Mouse (Mus musculus) midbrain, embryonic 11.5 days (tissue): ENCODE data around the gene 9130230L23Rik. TPM values are rescaled to one million over a fixed set of nuclear protein-coding genes. Genes with fewer than 3 reads are reported as not detected.

Experiments
- ATAC-seq: fragments of 200-750 bp; cut with Nextera tagmentation; 2 replicates; pipeline ENCODE4 v1.8.0; 2017; ENCODE audit warnings: moderate TSS enrichment, moderate library complexity; ENCODE audit not compliant: low FRiP score
- DNase-seq: peaks from one replicate; pipeline ENCODE4 v3.0.0; 2015; ENCODE audit warnings: low spot score; ENCODE audit errors: missing footprints
- H3K27ac ChIP-seq: fragments of 300-500 bp; sonication (generic); 2 replicates; pipeline ENCODE4 v1.5.1; 2014; ENCODE audit warnings: low read depth, low read length
- H3K27me3 ChIP-seq: fragments of 300-500 bp; sonication (generic); 2 replicates; pipeline ENCODE4 v1.6.1; 2014; ENCODE audit warnings: mild to moderate bottlenecking, low read length, moderate library complexity, mixed read lengths; ENCODE audit not compliant: control insufficient read depth, insufficient read depth
- H3K36me3 ChIP-seq: fragments of 300-500 bp; sonication (generic); 2 replicates; pipeline ENCODE4 v1.6.1; 2014; ENCODE audit warnings: mild to moderate bottlenecking, low read length, moderate library complexity, mixed read lengths; ENCODE audit not compliant: control insufficient read depth, insufficient read depth
- H3K4me1 ChIP-seq: fragments of 300-500 bp; sonication (generic); 2 replicates; pipeline ENCODE4 v1.6.1; 2014; ENCODE audit warnings: low read length; ENCODE audit not compliant: control insufficient read depth, insufficient read depth
- H3K4me2 ChIP-seq: fragments of 300-500 bp; sonication (generic); 2 replicates; pipeline ENCODE4 v1.6.1; 2014; ENCODE audit warnings: mild to moderate bottlenecking, moderate library complexity
- H3K4me3 ChIP-seq: fragments of 300-500 bp; sonication (generic); 2 replicates; pipeline ENCODE4 v1.5.1; 2014; ENCODE audit warnings: low read depth, low read length
- H3K9ac ChIP-seq: fragments of 300-500 bp; sonication (generic); 2 replicates; pipeline ENCODE4 v1.6.1; 2014; ENCODE audit warnings: low read length
- H3K9me3 ChIP-seq: fragments of 300-500 bp; sonication (generic); 2 replicates; pipeline ENCODE4 v1.6.1; 2016; ENCODE audit warnings: low read length; ENCODE audit not compliant: control insufficient read depth
- WGBS: fragments of 180-500 bp; shearing (Covaris S2); extraction: QIAGEN DNeasy Blood & Tissue Kit; methylation state at CpG from one replicate; pipeline ENCODE4 v1.1.7; 2014; 5-methylcytosine and 5-hydroxymethylcytosine counted together
- polyA plus RNA-seq: library from polyadenylated mRNA; unstranded; fragments of >200 nt; fragmentation: Nextera tagmentation; extraction: Ambion mirVana; gene quantifications from 2 replicates; pipeline ENCODE4 v1.2.1, GENCODE M21; 2014

The 9130230L23Rik gene
- polyA plus RNA-seq, 1 experiment from 2014 or later: not detected

DNA sequence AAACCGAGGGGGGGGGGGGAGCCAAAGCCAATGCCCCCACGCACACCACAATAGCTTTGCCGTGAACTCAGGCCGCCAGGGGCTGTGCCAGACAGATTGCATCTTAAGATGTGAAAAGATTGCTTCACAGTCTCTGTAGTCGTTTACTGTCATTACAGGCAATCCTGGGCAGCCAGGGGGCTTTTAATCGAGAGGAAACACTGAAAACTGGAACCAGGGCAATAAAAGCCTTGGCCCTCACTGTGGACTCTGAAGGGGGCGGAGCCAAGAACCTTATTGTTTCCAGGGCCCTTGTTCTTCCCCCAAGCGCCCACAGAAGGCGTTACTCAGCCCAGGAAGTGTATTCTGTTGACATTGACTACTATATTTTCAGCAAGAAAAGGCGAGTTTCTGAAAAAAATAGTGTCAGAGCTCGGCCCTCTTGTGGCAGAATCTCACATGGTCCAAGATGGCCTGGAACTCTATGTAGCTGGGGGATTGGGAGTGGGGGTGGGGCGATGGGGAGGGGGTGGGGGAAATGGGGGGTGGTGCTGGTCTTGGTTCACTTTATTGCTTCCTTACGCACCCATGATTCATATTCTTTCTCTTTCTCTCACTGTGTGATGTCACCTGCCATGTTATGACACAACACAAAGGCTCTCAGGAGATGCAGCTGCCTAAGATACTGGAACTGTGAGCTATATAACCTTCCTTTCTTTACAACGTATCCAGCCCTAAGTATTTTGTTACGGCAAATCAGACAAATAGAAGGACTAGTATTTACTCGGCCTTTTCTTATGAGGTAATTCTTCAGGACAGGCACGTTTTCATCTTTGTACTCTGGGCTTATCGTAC, 53.2 kb downstream of the 9130230L23Rik start:
- ATAC-seq: peak; percentile 82
- WGBS: 43% methylated on average over 18 of the region's 18 CpGs
- no peaks in the 10 kb centered on the region for H3K36me3 ChIP-seq
- H3K9ac ChIP-seq: peak overlapping the region; percentile 41; the same call in 1 of the 2 replicates
- no peaks in the 10 kb centered on the region for H3K27me3 ChIP-seq
- H3K9me3 ChIP-seq: no peaks in the 10 kb centered on the region
- H3K4me2 ChIP-seq: peak overlapping the region; percentile 32
- peak overlapping the region; percentile 97 for H3K27ac ChIP-seq
- DNase-seq: peak; percentile 97
- no peak overlapping the region for H3K4me3 ChIP-seq
- peaks cover 10% of the 10 kb centered on the region for H3K4me1 ChIP-seq

DNA sequence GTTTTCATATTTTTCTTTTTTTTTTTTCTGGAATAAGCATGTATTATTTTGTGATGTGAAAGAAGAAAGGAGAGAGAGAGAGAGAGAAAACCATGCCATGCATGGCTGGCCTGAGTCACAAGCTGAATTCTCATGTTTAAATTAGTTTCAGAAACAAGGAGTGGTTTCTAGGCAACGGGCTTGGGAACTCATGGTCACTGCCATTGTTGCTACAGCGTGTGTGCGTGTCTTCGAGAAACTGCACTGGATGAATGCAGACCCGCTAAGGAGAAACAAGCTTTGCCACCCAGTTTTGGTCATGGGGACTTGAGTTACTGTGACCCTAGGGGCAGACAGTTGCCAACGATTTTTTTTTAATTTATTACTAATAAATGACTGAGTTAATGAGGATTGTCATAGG, 53.8 kb downstream of the 9130230L23Rik start:
- 14% methylated on average over 6 of the region's 6 CpGs for WGBS
- ATAC-seq (peak; percentile 90), DNase-seq (peak; percentile 97)
- H3K27me3 ChIP-seq: no peaks in the 10 kb centered on the region
- H3K4me2 ChIP-seq: peak overlapping the region; percentile 32
- H3K36me3 ChIP-seq: no peaks in the 10 kb centered on the region
- peaks cover 7% of the 10 kb centered on the region for H3K4me1 ChIP-seq
- H3K9me3 ChIP-seq: no peaks in the 10 kb centered on the region
- peak overlapping the region; percentile 97 for H3K27ac ChIP-seq
- peak overlapping the region; percentile 41; the same call in 1 of the 2 replicates for H3K9ac ChIP-seq
- H3K4me3 ChIP-seq: no peak overlapping the region

- H3K4me2 ChIP-seq: no peak overlapping the region; the same call in 1 of the 2 replicates
- peaks cover 7% of the 10 kb centered on the region for H3K4me1 ChIP-seq
- peak overlapping the region; percentile 97 for H3K27ac ChIP-seq
- H3K4me3 ChIP-seq: no peak overlapping the region
- H3K36me3 ChIP-seq: no peaks in the 10 kb centered on the region
- ATAC-seq (no peak), DNase-seq (peak; percentile 93)
- WGBS: 35% methylated on average over 3 of the region's 3 CpGs
- H3K27me3 ChIP-seq: no peaks in the 10 kb centered on the region
- peak overlapping the region; percentile 30 for H3K9ac ChIP-seq
- no peaks in the 10 kb centered on the region for H3K9me3 ChIP-seq
Measured at GRCm38 (mm10) chr5:65949822-65950221, 54.3 kb downstream of the 9130230L23Rik start.

DNA sequence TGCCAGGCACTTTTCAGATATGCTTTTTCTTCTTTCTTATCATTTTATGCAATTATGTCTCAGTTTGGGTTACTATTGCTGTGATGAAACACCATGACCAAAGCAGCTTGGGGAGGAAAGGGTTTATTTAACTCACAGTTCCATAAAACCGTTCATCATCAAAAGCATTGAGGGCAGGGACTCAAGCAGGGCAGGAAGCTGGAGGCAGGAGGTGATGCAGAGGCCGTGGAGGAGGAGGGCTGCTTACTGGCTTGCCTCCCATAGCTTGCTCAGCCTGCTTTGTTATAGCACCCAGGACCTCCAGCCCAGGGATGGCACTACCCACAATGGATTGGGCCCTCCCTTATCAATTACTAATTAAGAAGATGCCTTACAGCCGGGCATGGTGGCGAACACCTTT, 62.9 kb downstream of the 9130230L23Rik start:
- Histone ChIP-seq H3K9me3 (no peaks in the 10 kb centered on the region), H3K36me3 (no peaks in the 10 kb centered on the region), H3K27me3 (no peaks in the 10 kb centered on the region), H3K27ac (no peak overlapping the region), H3K4me2 (no peak overlapping the region), H3K4me1 (no peaks in the 10 kb centered on the region), H3K4me3 (no peak overlapping the region), H3K9ac (no peak overlapping the region)
- ATAC-seq (no peak), DNase-seq (no peak)
- 85% methylated on average over 4 of the region's 4 CpGs for WGBS

- WGBS: 59% methylated on average over 9 of the region's 9 CpGs
- DNase-seq (peak; percentile 96), ATAC-seq (peak; percentile 82)
- no peak overlapping the region for H3K9ac ChIP-seq
- no peaks in the 10 kb centered on the region for H3K4me1 ChIP-seq
- no peaks in the 10 kb centered on the region for H3K27me3 ChIP-seq
- no peak overlapping the region for H3K27ac ChIP-seq
- no peaks in the 10 kb centered on the region for H3K9me3 ChIP-seq
- no peak overlapping the region for H3K4me3 ChIP-seq
- H3K36me3 ChIP-seq: no peaks in the 10 kb centered on the region
- no peak overlapping the region for H3K4me2 ChIP-seq
Measured at GRCm38 (mm10) chr5:65937998-65938715, 65.9 kb downstream of the 9130230L23Rik start.

DNA sequence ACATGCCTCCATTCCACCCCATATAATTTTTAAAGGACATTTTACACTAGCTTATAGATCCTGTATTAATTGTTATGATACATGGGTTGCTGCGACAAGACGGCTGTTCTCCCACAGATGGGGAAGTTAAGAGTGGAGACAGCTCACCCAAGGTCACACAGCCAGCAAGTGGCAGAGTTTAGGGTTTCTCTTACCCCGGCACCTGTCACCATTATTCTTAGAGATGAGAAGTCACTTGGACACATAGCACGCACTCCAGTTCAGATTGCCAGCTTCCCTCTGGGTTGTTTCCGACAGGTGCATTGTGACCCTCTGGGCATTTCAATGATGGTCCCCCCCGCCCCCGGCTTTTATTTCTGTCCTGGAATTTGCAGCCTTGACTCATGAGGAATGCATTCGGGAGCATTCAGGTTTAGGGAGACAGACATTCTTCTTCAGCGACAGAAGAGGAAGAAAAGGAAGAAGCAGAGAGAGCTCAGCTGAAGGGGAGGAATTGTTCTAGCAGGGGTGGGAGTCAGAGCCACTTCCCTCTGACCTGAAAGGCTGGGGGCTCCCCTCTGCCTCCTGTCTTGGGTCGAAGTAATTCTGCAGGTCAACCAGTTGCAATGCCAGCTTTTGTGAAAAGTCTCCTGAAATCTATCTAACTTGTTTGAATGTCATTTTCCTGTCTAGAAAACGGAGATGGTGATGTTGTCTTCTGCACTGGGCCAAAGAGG, 66.9 kb downstream of the 9130230L23Rik start:
- no peak overlapping the region for H3K4me3 ChIP-seq
- ATAC-seq: no peak
- no peaks in the 10 kb centered on the region for H3K36me3 ChIP-seq
- no peaks in the 10 kb centered on the region for H3K27me3 ChIP-seq
- H3K9me3 ChIP-seq: no peaks in the 10 kb centered on the region
- H3K27ac ChIP-seq: no peak overlapping the region
- 78% methylated on average over 11 of the region's 11 CpGs for WGBS
- DNase-seq: no peak
- no peak overlapping the region for H3K9ac ChIP-seq
- no peaks in the 10 kb centered on the region for H3K4me1 ChIP-seq
- no peak overlapping the region for H3K4me2 ChIP-seq

DNA sequence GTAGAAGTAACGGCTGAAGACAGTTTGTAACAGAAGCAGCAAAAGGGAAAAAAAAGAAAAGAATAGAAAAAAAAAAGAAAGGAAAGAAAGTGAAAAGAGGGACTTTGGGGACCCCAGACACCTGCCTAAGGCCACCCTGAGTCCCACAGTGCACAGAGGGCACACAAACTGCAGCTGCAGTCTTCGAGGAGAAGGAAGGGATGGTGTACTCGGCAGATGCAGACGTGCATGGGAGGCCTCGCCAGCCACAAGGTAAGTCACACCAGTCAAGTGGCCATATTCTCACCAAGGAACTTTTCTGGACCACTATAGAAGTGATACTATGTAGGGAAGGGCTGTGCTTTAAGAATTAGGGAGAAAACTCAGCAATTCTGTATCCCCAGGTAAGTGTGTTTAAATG, 69.3 kb downstream of the 9130230L23Rik start, which contains the start of gene Chrna9:
Gene Chrna9 (plus strand): TSS at position 139 of the 400 bp plus-strand sequence.
- Histone ChIP-seq H3K4me3 (no peak within 1 kb of the TSS), H3K9ac (no peak within 1 kb of the TSS), H3K4me2 (no peak within 1 kb of the TSS), H3K27ac (no peak within 1 kb of the TSS), H3K9me3 (no peaks in the 10 kb centered on the region), H3K36me3 (no peaks in the 10 kb centered on the region), H3K27me3 (no peaks in the 10 kb centered on the region), H3K4me1 (no peaks in the 10 kb centered on the region)
- DNase-seq (no peak), ATAC-seq (no peak)
- whole genome bisulfite sequencing: 88% methylated on average over 5 of the region's 5 CpGs

DNA sequence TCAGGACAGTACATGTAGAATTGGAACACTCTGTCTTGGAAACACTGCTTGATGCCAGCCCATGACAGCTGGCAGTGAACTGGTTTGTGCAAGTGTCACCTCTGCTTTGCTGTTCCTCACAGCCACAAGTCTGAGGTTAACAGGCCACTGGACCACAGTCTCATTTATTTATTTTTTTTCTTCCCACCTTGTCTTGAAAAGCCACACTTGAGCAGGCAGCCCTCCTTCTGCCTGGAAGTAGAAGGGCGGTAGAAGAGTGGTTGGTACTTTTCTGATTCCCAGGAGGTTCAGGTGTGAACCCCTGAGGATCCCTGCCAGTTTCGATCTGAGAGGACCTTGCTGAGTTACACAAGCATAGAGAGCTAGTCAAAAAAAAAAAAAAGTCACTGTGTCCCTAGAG, 70.3 kb downstream of the 9130230L23Rik start:
- Histone ChIP-seq H3K9me3 (no peaks in the 10 kb centered on the region), H3K36me3 (no peaks in the 10 kb centered on the region), H3K27ac (no peak overlapping the region), H3K4me1 (no peaks in the 10 kb centered on the region), H3K27me3 (no peaks in the 10 kb centered on the region), H3K4me3 (no peak overlapping the region), H3K9ac (no peak overlapping the region), H3K4me2 (no peak overlapping the region)
- ATAC-seq: no peak
- 87% methylated on average over 2 of the region's 2 CpGs for WGBS
- no peak for DNase-seq
